Mouse (Mus musculus): Measurements from ENCODE around the gene Hoxd3.

Hoxd3 gene

GRCm38 (mm10) chr2:74679596-74679971 lies 32.1 kb upstream of the Hoxd3 start:
- no peak for DNase-seq (ENCODE audit: low read depth)

GRCm38 (mm10) chr2:74679980-74680379 lies 31.7 kb upstream of the Hoxd3 start:
- no peak for DNase-seq (ENCODE audit: low read depth)

GRCm38 (mm10) chr2:74680561-74681398 lies 30.9 kb upstream of the Hoxd3 start:
- no peak for DNase-seq (ENCODE audit: low read depth)

- no peak for DNase-seq (ENCODE audit: low read depth)
Measured at GRCm38 (mm10) chr2:74681594-74682531, 29.9 kb upstream of the Hoxd3 start.

GRCm38 (mm10) chr2:74682796-74683195 lies 28.9 kb upstream of the Hoxd3 start:
- DNase-seq (ENCODE audit: low read depth): no peak

GRCm38 (mm10) chr2:74683471-74683951 lies 28.2 kb upstream of the Hoxd3 start:
- no peak for DNase-seq (ENCODE audit: low read depth)

GRCm38 (mm10) chr2:74684106-74684505 lies 27.6 kb upstream of the Hoxd3 start:
- DNase-seq (ENCODE audit: low read depth): no peak

- no peak for DNase-seq (ENCODE audit: low read depth)
Measured at GRCm38 (mm10) chr2:74685059-74685603, 26.6 kb upstream of the Hoxd3 start.

GRCm38 (mm10) chr2:74686301-74686987 lies 25.3 kb upstream of the Hoxd3 start:
- DNase-seq (ENCODE audit: low read depth): peak; percentile 89

- DNase-seq (ENCODE audit: low read depth): no peak
Measured at GRCm38 (mm10) chr2:74686988-74687697, 24.6 kb upstream of the Hoxd3 start.

- no peak for DNase-seq (ENCODE audit: low read depth)
Measured at GRCm38 (mm10) chr2:74687698-74688555, 23.8 kb upstream of the Hoxd3 start.

GRCm38 (mm10) chr2:74688795-74689573 lies 22.7 kb upstream of the Hoxd3 start:
- no peak for DNase-seq (ENCODE audit: low read depth)

GRCm38 (mm10) chr2:74689574-74690337 lies 22.0 kb upstream of the Hoxd3 start:
- DNase-seq (ENCODE audit: low read depth): no peak

- DNase-seq (ENCODE audit: low read depth): no peak
Measured at GRCm38 (mm10) chr2:74690338-74690716, 21.4 kb upstream of the Hoxd3 start.

- no peak for DNase-seq (ENCODE audit: low read depth)
Measured at GRCm38 (mm10) chr2:74691022-74691951, 20.4 kb upstream of the Hoxd3 start, which contains the start of gene Hoxd10. Gene Hoxd10, plus strand, starts transcription at chr2:74691924.

- DNase-seq (ENCODE audit: low read depth): peak; percentile 22
Measured at GRCm38 (mm10) chr2:74691995-74692807, 19.5 kb upstream of the Hoxd3 start.
